Mouse (Mus musculus): ENCODE data around the gene Col4a4. TPM values are rescaled to one million over a fixed set of nuclear protein-coding genes. Genes with fewer than 3 reads are reported as not detected.

Gene Col4a4
- polyA plus RNA-seq (2015; fragmentation: Illumina TruSeq; extraction: RNeasy Lipid Tissue Mini Kit (QIAGEN cat#74804); ENCODE audit: low read depth, low replicate concordance): 0.37 TPM

DNA sequence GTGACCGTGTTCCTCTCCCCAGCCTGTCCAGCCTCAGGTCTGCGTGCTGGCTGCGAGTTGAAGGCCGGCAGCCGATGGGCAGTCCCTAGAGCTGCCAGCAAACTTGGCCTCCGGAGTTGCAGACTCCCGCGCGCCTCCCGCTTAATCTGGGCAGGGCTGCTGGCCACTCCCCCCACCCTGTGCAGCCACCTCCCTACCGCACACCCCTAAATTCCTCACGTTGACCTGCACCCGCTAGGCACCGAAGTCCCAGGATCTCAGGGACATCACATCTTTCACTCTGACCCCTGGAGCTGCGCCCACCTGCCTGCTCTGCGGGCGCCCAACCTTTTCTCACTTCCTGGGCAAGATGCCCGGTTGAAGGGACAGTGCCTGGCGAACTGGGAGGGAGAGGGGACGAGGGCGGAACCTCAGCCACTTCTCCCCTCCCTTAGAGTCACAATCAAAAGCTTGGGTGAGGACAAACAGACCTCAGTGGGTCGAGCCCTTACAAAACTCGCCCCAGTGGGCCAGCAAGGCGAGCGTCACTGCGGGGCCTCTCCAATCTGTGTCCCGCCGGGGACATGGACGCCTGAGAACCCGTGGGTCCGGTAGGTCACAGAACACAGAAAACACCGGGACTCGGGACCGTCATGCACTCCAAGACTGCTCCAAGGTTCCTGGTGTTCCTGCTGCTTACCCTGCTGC lies at the start of gene Col4a4, which contains the start of gene Col4a3:
TSS of gene Col4a4 (minus strand) at position 137 of the 687 bp plus-strand sequence.
TSS of gene Col4a3 (plus strand) at position 209 of the 687 bp plus-strand sequence.

Other genes with a start within 250 kb of the Col4a4 start
- gene Col4a3, start 72 bp upstream of the Col4a4 start, polyA plus RNA-seq (2015; fragmentation: Illumina TruSeq; extraction: RNeasy Lipid Tissue Mini Kit (QIAGEN cat#74804); ENCODE audit: low read depth, low replicate concordance): 0.21 TPM
- gene Mff, start 138.0 kb upstream of the Col4a4 start, polyA plus RNA-seq (2015; fragmentation: Illumina TruSeq; extraction: RNeasy Lipid Tissue Mini Kit (QIAGEN cat#74804); ENCODE audit: low read depth, low replicate concordance): 446 TPM
- not detected for gene Tm4sf20, start 181.6 kb upstream of the Col4a4 start, polyA plus RNA-seq (2015; fragmentation: Illumina TruSeq; extraction: RNeasy Lipid Tissue Mini Kit (QIAGEN cat#74804); ENCODE audit: low read depth, low replicate concordance)
- gene Gm47791, start 184.4 kb upstream of the Col4a4 start, polyA plus RNA-seq (2015; fragmentation: Illumina TruSeq; extraction: RNeasy Lipid Tissue Mini Kit (QIAGEN cat#74804); ENCODE audit: low read depth, low replicate concordance): not detected

All from brain, adult 10 weeks (tissue).